Mouse (Mus musculus) embryonic facial prominence, embryonic 15.5 days (tissue): ENCODE data around the gene Elof1. TPM values are rescaled to one million over a fixed set of nuclear protein-coding genes. Genes with fewer than 3 reads are reported as not detected.
"Not testable (repeated sequence)": the region's sequence is repeated elsewhere in the genome, so short reads cannot be mapped to it uniquely, and the experiment has no call there.

Experiments used
- ATAC-seq: fragments of 200-750 bp; cut with Nextera tagmentation; 2 replicates; pipeline ENCODE4 v1.8.0; 2017; ENCODE audit warnings: low read depth, moderate TSS enrichment; ENCODE audit not compliant: insufficient number of reproducible peaks, low FRiP score, low TSS enrichment
- H3K27ac ChIP-seq: fragments of 300-500 bp; sonication (generic); replicated peaks from 2 replicates; pipeline ENCODE4 v1.5.1; 2015; ENCODE audit warnings: mild to moderate bottlenecking, inconsistent platforms
- H3K27me3 ChIP-seq: fragments of 300-500 bp; sonication (generic); 2 replicates; pipeline ENCODE4 v1.6.1; 2015; ENCODE audit warnings: inconsistent platforms
- H3K36me3 ChIP-seq: fragments of 300-500 bp; sonication (generic); 2 replicates; pipeline ENCODE4 v1.6.1; 2015; ENCODE audit warnings: mild to moderate bottlenecking, inconsistent platforms
- H3K4me1 ChIP-seq: fragments of 300-500 bp; sonication (generic); 2 replicates; pipeline ENCODE4 v1.6.1; 2015; ENCODE audit warnings: inconsistent platforms
- H3K4me2 ChIP-seq: fragments of 300-500 bp; sonication (generic); replicated peaks from 2 replicates; pipeline ENCODE4 v1.6.1; 2015; ENCODE audit warnings: mild to moderate bottlenecking, inconsistent platforms
- H3K4me3 ChIP-seq: fragments of 300-500 bp; sonication (generic); replicated peaks from 2 replicates; pipeline ENCODE4 v1.5.1; 2015; ENCODE audit warnings: mild to moderate bottlenecking, inconsistent platforms
- H3K9ac ChIP-seq: fragments of 300-500 bp; sonication (generic); 2 replicates; pipeline ENCODE4 v1.6.1; 2015; ENCODE audit warnings: inconsistent platforms
- H3K9me3 ChIP-seq: fragments of 300-500 bp; sonication (generic); replicated peaks from 2 replicates; pipeline ENCODE4 v1.6.1; 2016; ENCODE audit warnings: inconsistent platforms
- WGBS: fragments of 180-500 bp; shearing (Covaris S2); methylation state at CpG from one replicate; pipeline ENCODE4 v1.1.7; 2015; 5-methylcytosine and 5-hydroxymethylcytosine counted together
- polyA plus RNA-seq: library from polyadenylated mRNA; unstranded; fragments of >200 nt; fragmentation: Nextera tagmentation; extraction: Ambion mirVana; gene quantifications from 2 replicates; pipeline ENCODE4 v1.2.1, GENCODE M21; 2015

Elof1 gene
- polyA plus RNA-seq, 1 experiment from 2014 or later, result 226 TPM

DNA sequence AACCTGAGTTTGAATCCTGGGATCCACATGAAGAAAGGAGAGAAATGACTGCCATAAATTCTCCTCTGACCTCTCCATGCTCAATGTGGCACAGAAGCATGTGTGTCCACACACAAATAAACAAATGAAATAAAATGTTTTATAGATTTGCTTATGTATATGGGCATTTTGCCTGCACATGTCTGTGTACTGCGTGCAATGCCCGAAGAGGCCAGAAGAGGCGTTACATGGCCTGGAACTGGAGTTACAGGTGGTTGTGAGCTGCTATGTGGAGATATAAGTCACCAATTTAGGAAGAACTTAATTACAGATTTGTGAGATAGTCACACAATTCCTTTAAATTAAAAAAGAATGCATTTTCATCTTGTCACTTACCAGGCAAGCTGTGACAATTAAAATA, 36.8 kb upstream of the Elof1 start:
- no peaks in the 10 kb centered on the region for H3K9me3 ChIP-seq
- H3K9ac ChIP-seq, result no peak overlapping the region
- 0 out of 2 replicates have a peak, but pooled peaks cover 10% of the 10 kb centered on the region for H3K36me3 ChIP-seq
- no peaks in the 10 kb centered on the region for H3K27me3 ChIP-seq
- H3K4me2 ChIP-seq, result no peak overlapping the region
- H3K4me3 ChIP-seq, result no peak overlapping the region
- H3K27ac ChIP-seq, result no peak overlapping the region
- ATAC-seq, result no peak
- 87% methylated on average over 3 of the region's 3 CpGs for WGBS
- peaks cover 21% of the 10 kb centered on the region for H3K4me1 ChIP-seq

DNA sequence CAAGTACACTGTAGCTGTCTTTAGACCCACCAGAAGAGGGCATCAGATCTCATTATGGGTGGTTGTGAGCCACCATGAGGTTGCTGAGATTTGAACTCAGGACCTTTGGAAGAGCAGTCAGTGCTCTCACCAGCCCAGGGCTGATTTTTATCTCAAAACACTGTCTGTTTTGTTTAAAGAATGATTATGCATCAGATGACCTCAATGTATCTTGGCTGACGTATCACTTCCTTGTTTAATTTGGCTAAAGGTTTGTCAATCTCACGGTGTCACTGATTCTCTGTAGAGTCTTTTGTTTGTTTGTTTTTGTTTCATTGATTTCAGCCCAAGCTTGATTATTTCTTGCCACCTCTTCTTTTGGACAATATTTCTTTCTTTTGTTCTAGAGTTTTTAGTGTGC, 34.0 kb upstream of the Elof1 start:
- Histone ChIP-seq H3K27ac (no peak overlapping the region), H3K9ac (no peak overlapping the region), H3K27me3 (no peaks in the 10 kb centered on the region), H3K4me1 (peaks cover 4% of the 10 kb centered on the region), H3K9me3 (no peaks in the 10 kb centered on the region), H3K4me2 (no peak overlapping the region), H3K4me3 (no peak overlapping the region), H3K36me3 (no peaks in the 10 kb centered on the region)
- ATAC-seq, result no peak
- 83% methylated on average over 2 of the region's 2 CpGs for WGBS

DNA sequence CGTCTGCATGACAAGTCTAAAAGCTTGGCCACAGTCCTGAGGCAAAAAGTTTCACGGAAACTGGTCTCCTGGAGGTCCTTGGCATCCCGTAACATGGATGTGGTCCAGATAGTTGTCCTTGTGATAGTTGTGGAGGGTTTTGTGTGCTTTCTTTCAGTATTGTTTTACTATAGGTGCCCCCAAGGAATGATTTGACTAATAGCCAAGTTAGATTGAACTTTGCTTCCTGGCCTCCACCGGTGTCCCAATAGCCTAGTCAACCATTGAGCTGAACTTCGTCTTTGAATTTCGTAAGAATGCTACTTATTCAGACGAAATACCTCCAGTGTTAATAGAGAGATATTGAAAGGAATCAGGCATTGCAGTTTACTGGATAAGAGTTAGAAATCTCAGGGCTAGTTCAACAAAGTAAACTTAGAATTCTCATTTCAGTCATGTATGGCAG, 33.3 kb upstream of the Elof1 start:
- not testable (repeated sequence) for H3K4me3 ChIP-seq, H3K27ac ChIP-seq, ATAC-seq, H3K36me3 ChIP-seq, H3K9me3 ChIP-seq, H3K27me3 ChIP-seq, H3K9ac ChIP-seq, H3K4me2 ChIP-seq, H3K4me1 ChIP-seq
- 84% methylated on average over 7 of the region's 7 CpGs for WGBS

DNA sequence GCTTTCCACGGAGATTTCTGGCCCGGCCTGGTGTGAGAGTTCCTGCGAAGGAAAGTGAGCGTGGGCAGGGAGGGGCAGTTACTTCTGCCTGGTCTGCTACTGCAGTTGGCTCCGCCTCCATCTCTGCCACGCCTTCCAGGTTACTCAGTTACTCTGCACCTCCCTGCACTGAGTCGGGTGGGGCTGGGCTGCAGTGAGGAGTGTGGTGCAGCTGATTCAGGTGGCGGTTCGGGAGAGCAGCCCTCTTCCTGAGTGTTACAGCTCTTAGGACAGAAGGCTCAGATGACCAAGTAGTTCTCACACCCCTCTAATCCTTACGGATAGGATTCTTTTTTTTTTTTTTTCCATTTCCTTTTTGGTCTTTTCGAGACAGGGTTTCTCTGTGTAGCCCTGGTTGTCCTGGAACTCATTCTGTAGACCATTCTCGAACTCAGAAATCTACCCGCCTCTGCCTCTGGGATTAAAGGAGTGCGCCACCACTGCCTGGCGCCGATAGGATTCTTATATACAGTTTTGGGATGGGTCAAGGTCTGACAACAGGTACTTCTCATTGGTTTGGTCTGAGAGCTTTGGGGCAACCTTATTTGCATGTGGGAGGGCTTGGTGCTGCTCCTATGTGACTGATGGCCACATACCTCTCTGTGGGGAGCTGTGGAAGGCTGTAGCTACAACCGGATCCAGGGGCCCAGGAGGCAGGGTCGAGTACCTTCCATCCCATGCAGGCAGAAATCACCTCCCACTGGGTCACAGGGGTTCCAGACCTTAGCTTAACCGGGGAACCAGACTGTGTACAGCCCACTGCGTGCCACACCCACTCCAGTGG, 32.7 kb upstream of the Elof1 start:
- Histone ChIP-seq H3K27ac (no peak overlapping the region), H3K4me1 (no peaks in the 10 kb centered on the region), H3K9ac (no peak overlapping the region), H3K36me3 (no peaks in the 10 kb centered on the region), H3K9me3 (no peaks in the 10 kb centered on the region), H3K4me2 (no peak overlapping the region), H3K27me3 (no peaks in the 10 kb centered on the region), H3K4me3 (no peak overlapping the region)
- ATAC-seq, result no peak
- 75% methylated on average over 20 of the region's 20 CpGs for WGBS

DNA sequence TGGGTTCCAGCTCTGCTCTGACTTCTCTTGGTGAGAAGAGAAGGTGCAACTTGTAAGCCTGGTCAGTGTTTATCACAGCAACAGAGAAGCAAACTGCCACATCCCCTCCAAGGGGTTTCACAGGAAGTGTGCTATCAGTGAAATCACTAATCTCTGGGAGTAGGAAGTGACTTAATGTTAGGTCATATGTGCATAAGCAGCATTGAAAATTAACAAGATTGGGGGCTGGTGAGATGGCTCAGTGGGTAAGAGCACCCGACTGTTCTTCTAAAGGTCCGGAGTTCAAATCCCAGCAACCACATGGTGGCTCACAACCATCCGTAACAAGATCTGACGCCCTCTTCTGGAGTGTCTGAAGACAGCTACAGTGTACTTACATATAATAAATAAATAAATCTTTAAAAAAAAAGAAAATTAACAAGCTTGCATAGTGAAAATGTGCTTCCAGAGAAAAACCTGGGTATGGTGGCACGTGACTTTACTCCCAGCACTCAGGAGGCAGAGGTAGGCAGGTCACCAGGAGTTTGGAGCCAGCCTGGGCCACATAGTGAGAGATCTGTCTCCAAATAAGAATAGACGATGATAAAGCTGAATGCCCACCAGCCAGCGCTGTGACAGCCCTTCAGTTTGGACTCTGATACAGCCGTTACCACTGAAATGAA, 27.5 kb upstream of the Elof1 start:
- WGBS, result 82% methylated on average over 8 of the region's 8 CpGs
- Histone ChIP-seq H3K4me1 (no peaks in the 10 kb centered on the region), H3K9me3 (no peaks in the 10 kb centered on the region), H3K4me3 (no peak overlapping the region), H3K36me3 (no peaks in the 10 kb centered on the region), H3K27ac (no peak overlapping the region), H3K9ac (no peak overlapping the region), H3K27me3 (no peaks in the 10 kb centered on the region), H3K4me2 (no peak overlapping the region)
- ATAC-seq, result no peak

DNA sequence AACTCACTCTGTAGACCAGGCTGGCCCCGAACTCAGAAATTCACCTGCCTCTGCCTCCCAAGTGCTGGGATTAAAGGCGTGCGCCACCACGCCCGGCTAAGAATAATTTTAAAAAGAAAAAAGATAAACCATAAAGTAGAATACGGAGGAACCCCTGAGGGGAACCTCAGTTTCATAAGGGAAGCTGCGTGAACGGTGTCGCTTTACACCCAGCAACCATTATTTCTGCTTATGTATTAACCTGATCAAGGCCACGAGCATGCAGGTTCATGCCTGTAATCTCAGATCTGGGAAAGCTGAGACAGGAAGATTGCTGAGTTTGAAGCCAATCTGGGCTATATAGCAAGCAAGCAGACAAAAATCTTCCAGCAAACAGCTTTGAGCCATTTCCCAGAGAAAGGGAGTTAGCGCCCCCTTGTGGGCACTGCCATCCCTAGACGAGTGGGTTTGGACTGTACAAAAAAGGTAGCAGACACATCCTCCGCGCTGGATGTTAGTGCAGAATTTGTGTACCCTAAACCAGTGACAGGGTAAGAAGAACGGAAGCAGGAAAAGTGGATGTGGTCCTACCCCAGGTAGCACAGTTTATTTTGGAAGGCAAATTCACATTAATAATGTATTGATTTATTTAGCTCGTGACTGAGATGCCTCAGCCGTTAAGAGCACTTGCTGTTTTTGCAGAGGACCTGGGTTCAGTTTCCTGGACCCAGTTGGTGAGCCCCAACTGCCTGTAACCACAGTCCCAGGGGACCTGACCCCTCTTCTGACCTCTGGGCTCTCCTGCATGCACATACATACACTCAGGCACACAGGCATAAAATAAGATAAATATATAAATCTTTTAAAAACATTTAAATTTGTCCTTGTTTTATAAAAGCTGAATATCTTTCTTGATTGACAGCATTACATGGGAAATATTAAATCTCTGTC, 26.4 kb upstream of the Elof1 start:
- H3K36me3 ChIP-seq, result no peaks in the 10 kb centered on the region
- no peak overlapping the region for H3K27ac ChIP-seq
- no peaks in the 10 kb centered on the region for H3K27me3 ChIP-seq
- H3K4me3 ChIP-seq, result no peak overlapping the region
- H3K9me3 ChIP-seq, result no peaks in the 10 kb centered on the region
- ATAC-seq, result 0 out of 2 replicates have a peak, but pooled peaks have one; percentile 54
- no peak overlapping the region for H3K4me2 ChIP-seq
- H3K4me1 ChIP-seq, result no peaks in the 10 kb centered on the region
- 52% methylated on average over 17 of the region's 17 CpGs for WGBS
- no peak overlapping the region for H3K9ac ChIP-seq

DNA sequence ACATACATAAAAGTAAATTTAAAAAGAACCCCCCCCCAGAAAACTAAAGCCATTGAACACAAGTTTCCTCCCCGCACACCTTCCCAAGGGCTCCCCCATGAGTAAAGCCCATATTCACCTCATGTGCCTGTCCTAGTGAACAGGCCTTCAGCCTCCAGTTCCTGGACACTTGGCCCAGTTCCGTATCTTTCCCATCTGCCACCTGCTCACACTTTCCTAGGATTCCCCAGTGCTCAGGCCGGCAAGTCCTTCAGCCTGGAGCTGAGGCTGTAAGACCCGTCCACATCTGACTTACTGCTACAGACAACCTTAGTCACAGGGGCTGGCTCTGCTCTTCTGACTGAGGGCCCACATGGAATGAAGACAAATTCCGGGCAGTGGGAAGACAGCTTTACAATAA, 22.8 kb upstream of the Elof1 start:
- Histone ChIP-seq H3K36me3 (no peaks in the 10 kb centered on the region), H3K4me2 (no peak overlapping the region), H3K4me1 (no peaks in the 10 kb centered on the region), H3K27me3 (no peaks in the 10 kb centered on the region), H3K9me3 (no peaks in the 10 kb centered on the region), H3K4me3 (no peak overlapping the region), H3K9ac (no peak overlapping the region), H3K27ac (no peak overlapping the region)
- 90% methylated on average over 5 of the region's 5 CpGs for WGBS
- ATAC-seq, result no peak

DNA sequence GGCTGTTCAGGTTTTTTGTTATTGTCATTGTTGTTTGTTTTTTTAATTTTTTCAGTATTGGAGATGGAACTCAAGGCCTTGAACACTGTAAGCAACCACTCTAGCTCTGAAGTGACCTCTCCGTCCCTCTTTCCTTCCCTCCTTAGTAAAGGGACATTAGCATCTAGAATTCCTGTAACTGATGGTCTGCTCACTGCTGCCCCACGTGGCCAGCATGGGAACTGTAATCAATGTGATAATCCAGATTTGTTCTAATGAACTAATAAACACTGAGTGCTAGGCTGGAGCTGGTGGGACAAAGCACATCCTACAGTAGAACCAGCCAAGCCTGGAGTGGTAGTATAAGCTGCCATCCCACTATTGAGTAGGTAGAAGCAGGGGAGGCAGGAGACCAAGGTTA, 21.5 kb upstream of the Elof1 start:
- no peak overlapping the region for H3K9ac ChIP-seq
- no peaks in the 10 kb centered on the region for H3K27me3 ChIP-seq
- WGBS, result 32% methylated on average over 2 of the region's 2 CpGs
- no peak overlapping the region for H3K4me2 ChIP-seq
- H3K9me3 ChIP-seq, result no peaks in the 10 kb centered on the region
- ATAC-seq, result no peak
- H3K4me1 ChIP-seq, result no peaks in the 10 kb centered on the region
- no peak overlapping the region for H3K27ac ChIP-seq
- H3K4me3 ChIP-seq, result no peak overlapping the region
- H3K36me3 ChIP-seq, result no peaks in the 10 kb centered on the region

DNA sequence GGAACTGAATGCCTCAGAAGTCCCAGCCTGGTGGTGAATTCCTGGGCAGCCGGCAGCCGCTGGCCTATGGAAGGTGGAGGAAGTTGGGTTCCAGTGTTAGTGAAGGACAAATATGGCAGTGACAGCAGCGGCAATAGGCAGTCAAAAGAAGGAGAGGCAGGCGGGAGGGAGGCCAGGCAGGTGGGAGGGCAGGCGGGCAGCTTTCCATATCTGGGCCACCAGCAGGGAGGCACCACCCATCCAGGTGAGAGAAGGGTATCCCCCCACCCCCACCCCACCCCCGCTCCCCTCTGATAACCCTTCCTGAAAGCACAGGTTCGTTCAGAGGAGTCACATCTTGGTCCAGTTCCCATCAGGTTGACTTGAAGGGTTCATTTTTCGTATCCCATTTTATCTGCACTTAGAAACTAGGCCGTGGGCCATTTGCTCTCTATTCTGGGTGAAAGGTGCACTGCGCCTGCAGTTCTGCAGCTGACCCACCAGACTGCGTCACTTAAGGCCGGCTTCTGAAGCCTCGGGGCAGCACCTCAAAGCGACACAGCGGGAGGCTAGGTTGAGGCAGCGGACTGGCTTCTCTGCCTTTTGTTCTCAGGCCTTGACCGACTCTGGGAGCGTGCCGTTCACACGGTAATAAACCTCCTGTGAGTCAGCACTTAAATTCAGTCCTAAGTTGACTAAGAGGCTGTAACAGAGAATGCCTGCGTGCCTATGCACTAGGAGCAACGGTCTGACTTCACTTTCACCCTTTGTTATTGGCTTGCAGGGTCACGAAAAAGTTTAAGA, 20.0 kb upstream of the Elof1 start:
- no peak overlapping the region for H3K9ac ChIP-seq
- H3K4me2 ChIP-seq, result no peak overlapping the region
- H3K9me3 ChIP-seq, result no peaks in the 10 kb centered on the region
- peaks cover 4% of the 10 kb centered on the region for H3K4me1 ChIP-seq
- H3K27ac ChIP-seq, result no peak overlapping the region
- no peak overlapping the region for H3K4me3 ChIP-seq
- ATAC-seq, result no peak
- 19% methylated on average over 23 of the region's 23 CpGs for WGBS
- no peaks in the 10 kb centered on the region for H3K36me3 ChIP-seq
- no peaks in the 10 kb centered on the region for H3K27me3 ChIP-seq

DNA sequence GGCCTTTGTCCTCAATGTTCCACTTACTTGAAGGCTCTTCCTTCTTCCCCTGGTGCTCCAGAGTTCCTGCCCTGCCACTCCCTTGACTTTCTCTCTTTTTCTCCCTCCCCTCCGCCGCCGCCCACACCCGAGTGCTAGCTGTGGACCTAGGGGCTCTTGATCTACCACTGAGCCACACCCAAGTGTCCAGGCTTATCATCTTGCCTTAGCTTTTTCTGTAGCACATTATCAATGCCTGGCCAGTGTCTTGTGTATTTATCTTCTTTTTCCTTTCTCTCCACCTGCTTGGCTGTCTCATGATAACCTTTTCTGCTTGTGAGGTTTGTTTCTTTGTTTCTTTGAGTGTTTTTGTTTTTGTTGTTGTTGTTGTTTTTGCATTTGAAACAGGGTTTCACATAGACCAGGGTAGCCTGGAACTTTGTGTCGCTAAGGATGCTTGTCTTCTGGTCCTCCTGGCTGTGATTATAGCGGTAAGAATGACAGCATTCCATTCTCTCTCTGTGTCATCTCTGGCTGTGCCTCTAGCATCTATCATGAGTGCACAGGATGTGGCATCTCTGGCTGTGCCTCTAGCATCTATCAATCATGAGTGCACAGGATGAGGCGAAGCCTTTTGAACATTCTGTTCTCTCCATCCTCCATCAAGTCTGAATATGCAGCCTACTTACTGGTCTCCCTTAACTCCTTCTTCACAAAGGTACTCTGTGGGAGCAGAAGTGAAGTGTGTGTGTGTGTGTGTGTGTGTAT, 18.8 kb upstream of the Elof1 start, which contains the start of gene Acp5:
Gene Acp5, minus strand, starts transcription at position 68 of the 747 bp plus-strand sequence.
- no peak for ATAC-seq
- no peaks in the 10 kb centered on the region for H3K27me3 ChIP-seq
- peaks cover 13% of the 10 kb centered on the region for H3K4me1 ChIP-seq
- no peaks in the 10 kb centered on the region for H3K36me3 ChIP-seq
- no peaks in the 10 kb centered on the region for H3K9me3 ChIP-seq
- H3K9ac ChIP-seq, result no peak within 1 kb of the TSS
- no peak within 1 kb of the TSS for H3K4me2 ChIP-seq
- no peak within 1 kb of the TSS for H3K4me3 ChIP-seq
- no peak within 1 kb of the TSS for H3K27ac ChIP-seq
- 68% methylated on average over 7 of the region's 7 CpGs for WGBS
